Mouse (Mus musculus) hindbrain, embryonic 13.5 days (tissue): Measurements from ENCODE around the gene Chrdl2. TPM values are rescaled to one million over a fixed set of nuclear protein-coding genes. Genes with fewer than 3 reads are reported as not detected.

ENCODE experiments used
- ATAC-seq: fragments of 200-750 bp; cut with Nextera tagmentation; 2 replicates; pipeline ENCODE4 v1.8.0; 2017; ENCODE audit warnings: moderate TSS enrichment; ENCODE audit not compliant: low FRiP score
- H3K27ac ChIP-seq: fragments of 300-500 bp; sonication (generic); 2 replicates; pipeline ENCODE4 v1.5.1; 2015; ENCODE audit warnings: inconsistent platforms, mild to moderate bottlenecking, moderate library complexity
- H3K27me3 ChIP-seq: fragments of 300-500 bp; sonication (generic); 2 replicates; pipeline ENCODE4 v1.6.1; 2015; ENCODE audit warnings: mild to moderate bottlenecking, inconsistent platforms
- H3K36me3 ChIP-seq: fragments of 300-500 bp; sonication (generic); 2 replicates; pipeline ENCODE4 v1.6.1; 2015; ENCODE audit warnings: mild to moderate bottlenecking, inconsistent platforms
- H3K4me1 ChIP-seq: fragments of 300-500 bp; sonication (generic); replicated peaks from 2 replicates; pipeline ENCODE4 v1.6.1; 2015; ENCODE audit warnings: inconsistent platforms
- H3K4me2 ChIP-seq: fragments of 300-500 bp; sonication (generic); 2 replicates; pipeline ENCODE4 v1.6.1; 2015; ENCODE audit warnings: inconsistent platforms, mild to moderate bottlenecking, moderate library complexity
- H3K4me3 ChIP-seq: fragments of 300-500 bp; sonication (generic); 2 replicates; pipeline ENCODE4 v1.5.1; 2015; ENCODE audit warnings: mild to moderate bottlenecking, inconsistent platforms
- H3K9ac ChIP-seq: fragments of 300-500 bp; sonication (generic); 2 replicates; pipeline ENCODE4 v1.6.1; 2015; ENCODE audit warnings: mild to moderate bottlenecking, inconsistent platforms
- H3K9me3 ChIP-seq: fragments of 300-500 bp; sonication (generic); 2 replicates; pipeline ENCODE4 v1.6.1; 2016; ENCODE audit warnings: inconsistent platforms
- WGBS: fragments of 180-500 bp; shearing (Covaris S2); methylation state at CpG from one replicate; pipeline ENCODE4 v1.1.7; 2015; 5-methylcytosine and 5-hydroxymethylcytosine counted together
- polyA plus RNA-seq: library from polyadenylated mRNA; unstranded; fragments of >200 nt; fragmentation: Nextera tagmentation; extraction: Ambion mirVana; gene quantifications from 2 replicates; pipeline ENCODE4 v1.2.1, GENCODE M21; 2015

Chrdl2 gene
- polyA plus RNA-seq, 1 experiment from 2014 or later, result 0.42 TPM

- H3K4me1 ChIP-seq, result no peaks in the 10 kb centered on the region
- no peaks in the 10 kb centered on the region for H3K9me3 ChIP-seq
- H3K4me3 ChIP-seq, result no peak overlapping the region
- no peak overlapping the region for H3K9ac ChIP-seq
- H3K4me2 ChIP-seq, result no peak overlapping the region
- H3K36me3 ChIP-seq, result no peaks in the 10 kb centered on the region
- ATAC-seq, result no peak
- WGBS, result 75% methylated on average over 5 of the region's 5 CpGs
- no peak overlapping the region for H3K27ac ChIP-seq
- H3K27me3 ChIP-seq, result no peaks in the 10 kb centered on the region
Observed at GRCm38 (mm10) chr7:100027353-100027752, 21.4 kb downstream of the Chrdl2 start.

- H3K4me3 ChIP-seq, result no peak overlapping the region
- no peaks in the 10 kb centered on the region for H3K4me1 ChIP-seq
- no peaks in the 10 kb centered on the region for H3K36me3 ChIP-seq
- no peak overlapping the region for H3K4me2 ChIP-seq
- H3K27me3 ChIP-seq, result no peaks in the 10 kb centered on the region
- H3K9me3 ChIP-seq, result no peaks in the 10 kb centered on the region
- H3K9ac ChIP-seq, result no peak overlapping the region
- H3K27ac ChIP-seq, result no peak overlapping the region
- no peak for ATAC-seq
- 43% methylated on average over 3 of the region's 3 CpGs for WGBS
Observed at GRCm38 (mm10) chr7:100029307-100029706, 23.3 kb downstream of the Chrdl2 start.

- 88% methylated on average over 8 of the region's 8 CpGs for WGBS
- Histone ChIP-seq H3K27me3 (no peaks in the 10 kb centered on the region), H3K9ac (no peak overlapping the region), H3K4me3 (no peak overlapping the region), H3K4me1 (peaks cover 3% of the 10 kb centered on the region; the same call in 1 of the 2 replicates), H3K36me3 (no peaks in the 10 kb centered on the region), H3K9me3 (no peaks in the 10 kb centered on the region), H3K4me2 (no peak overlapping the region), H3K27ac (no peak overlapping the region)
- ATAC-seq, result no peak
Observed at GRCm38 (mm10) chr7:100030996-100031749, 25.2 kb downstream of the Chrdl2 start.

GRCm38 (mm10) chr7:100033672-100034071, 27.7 kb downstream of the Chrdl2 start:
- Histone ChIP-seq H3K36me3 (no peaks in the 10 kb centered on the region), H3K4me1 (peaks cover 3% of the 10 kb centered on the region; the same call in 1 of the 2 replicates), H3K4me2 (no peak overlapping the region), H3K9me3 (no peaks in the 10 kb centered on the region), H3K27ac (no peak overlapping the region), H3K27me3 (no peaks in the 10 kb centered on the region), H3K4me3 (no peak overlapping the region), H3K9ac (no peak overlapping the region)
- no peak for ATAC-seq
- 68% methylated on average over 5 of the region's 5 CpGs for WGBS

GRCm38 (mm10) chr7:100034815-100035463, 29.0 kb downstream of the Chrdl2 start:
- Histone ChIP-seq H3K9ac (no peak overlapping the region), H3K27me3 (no peaks in the 10 kb centered on the region), H3K4me3 (no peak overlapping the region), H3K4me2 (no peak overlapping the region), H3K36me3 (no peaks in the 10 kb centered on the region), H3K27ac (no peak overlapping the region), H3K4me1 (peaks cover 3% of the 10 kb centered on the region; the same call in 1 of the 2 replicates), H3K9me3 (no peaks in the 10 kb centered on the region)
- WGBS, result 87% methylated on average over 11 of the region's 11 CpGs
- ATAC-seq, result no peak

- Histone ChIP-seq H3K27me3 (no peaks in the 10 kb centered on the region), H3K9me3 (no peaks in the 10 kb centered on the region), H3K36me3 (no peaks in the 10 kb centered on the region), H3K4me1 (peaks cover 3% of the 10 kb centered on the region; the same call in 1 of the 2 replicates), H3K9ac (no peak overlapping the region), H3K4me2 (no peak overlapping the region), H3K27ac (no peak overlapping the region), H3K4me3 (no peak overlapping the region)
- no peak for ATAC-seq
- WGBS, result 74% methylated on average over 7 of the region's 7 CpGs
Observed at GRCm38 (mm10) chr7:100036050-100036449, 30.1 kb downstream of the Chrdl2 start.

- ATAC-seq, result 0 out of 2 replicates have a peak, but pooled peaks have one; percentile 28
- no peak overlapping the region for H3K27ac ChIP-seq
- no peaks in the 10 kb centered on the region for H3K9me3 ChIP-seq
- 51% methylated on average over 3 of the region's 3 CpGs for WGBS
- H3K27me3 ChIP-seq, result peaks cover 2% of the 10 kb centered on the region; the same call in 1 of the 2 replicates
- no peak overlapping the region for H3K4me2 ChIP-seq
- peaks cover 3% of the 10 kb centered on the region; the same call in 1 of the 2 replicates for H3K4me1 ChIP-seq
- no peaks in the 10 kb centered on the region for H3K36me3 ChIP-seq
- no peak overlapping the region for H3K4me3 ChIP-seq
- no peak overlapping the region for H3K9ac ChIP-seq
Observed at GRCm38 (mm10) chr7:100036495-100036894, 30.5 kb downstream of the Chrdl2 start.

GRCm38 (mm10) chr7:100042120-100042519, 36.1 kb downstream of the Chrdl2 start:
- Histone ChIP-seq H3K9ac (no peak overlapping the region), H3K36me3 (no peaks in the 10 kb centered on the region), H3K4me2 (peak overlapping the region; percentile 9; the same call in 1 of the 2 replicates), H3K4me3 (no peak overlapping the region), H3K27me3 (peaks cover 18% of the 10 kb centered on the region; the same call in 1 of the 2 replicates), H3K9me3 (no peaks in the 10 kb centered on the region), H3K27ac (no peak overlapping the region), H3K4me1 (peaks cover 8% of the 10 kb centered on the region; the same call in 1 of the 2 replicates)
- ATAC-seq, result no peak
- 20% methylated on average over 31 of the region's 31 CpGs for WGBS

GRCm38 (mm10) chr7:100043096-100043495, 37.1 kb downstream of the Chrdl2 start:
- H3K4me3 ChIP-seq, result no peak overlapping the region
- peaks cover 18% of the 10 kb centered on the region; the same call in 1 of the 2 replicates for H3K27me3 ChIP-seq
- no peak overlapping the region for H3K4me2 ChIP-seq
- H3K36me3 ChIP-seq, result no peaks in the 10 kb centered on the region
- no peaks in the 10 kb centered on the region for H3K9me3 ChIP-seq
- H3K9ac ChIP-seq, result no peak overlapping the region
- peaks cover 8% of the 10 kb centered on the region; the same call in 1 of the 2 replicates for H3K4me1 ChIP-seq
- 93% methylated on average over 5 of the region's 5 CpGs for WGBS
- no peak for ATAC-seq
- no peak overlapping the region for H3K27ac ChIP-seq

- no peak for ATAC-seq
- H3K4me3 ChIP-seq, result no peak overlapping the region
- H3K9ac ChIP-seq, result no peak overlapping the region
- H3K27ac ChIP-seq, result no peak overlapping the region
- no peak overlapping the region for H3K4me2 ChIP-seq
- no peaks in the 10 kb centered on the region for H3K36me3 ChIP-seq
- H3K4me1 ChIP-seq, result peaks cover 8% of the 10 kb centered on the region; the same call in 1 of the 2 replicates
- H3K9me3 ChIP-seq, result no peaks in the 10 kb centered on the region
- WGBS, result 60% methylated on average over 4 of the region's 4 CpGs
- H3K27me3 ChIP-seq, result peaks cover 18% of the 10 kb centered on the region; the same call in 1 of the 2 replicates
Observed at GRCm38 (mm10) chr7:100043605-100044031, 37.6 kb downstream of the Chrdl2 start.

- no peak overlapping the region for H3K4me2 ChIP-seq
- H3K27me3 ChIP-seq, result peaks cover 16% of the 10 kb centered on the region; the same call in 1 of the 2 replicates
- no peak for ATAC-seq
- H3K9ac ChIP-seq, result no peak overlapping the region
- no peaks in the 10 kb centered on the region for H3K36me3 ChIP-seq
- no peaks in the 10 kb centered on the region for H3K9me3 ChIP-seq
- no peak overlapping the region for H3K4me3 ChIP-seq
- peaks cover 8% of the 10 kb centered on the region; the same call in 1 of the 2 replicates for H3K4me1 ChIP-seq
- H3K27ac ChIP-seq, result no peak overlapping the region
- 74% methylated on average over 2 of the region's 2 CpGs for WGBS
Observed at GRCm38 (mm10) chr7:100046486-100046885, 40.5 kb downstream of the Chrdl2 start.

- no peak for ATAC-seq
- 73% methylated on average over 4 of the region's 4 CpGs for WGBS
Observed at GRCm38 (mm10) chr7:100051904-100052303, 45.9 kb downstream of the Chrdl2 start.

More at GRCm38 (mm10) chr7:100051904-100052303, 45.9 kb downstream of the Chrdl2 start:
- H3K27ac ChIP-seq, result no peak overlapping the region
- no peaks in the 10 kb centered on the region for H3K27me3 ChIP-seq
- H3K36me3 ChIP-seq, result no peaks in the 10 kb centered on the region
- no peaks in the 10 kb centered on the region for H3K9me3 ChIP-seq
- H3K4me3 ChIP-seq, result no peak overlapping the region
- no peak overlapping the region for H3K4me2 ChIP-seq
- no peak overlapping the region for H3K9ac ChIP-seq
- no peaks in the 10 kb centered on the region for H3K4me1 ChIP-seq
